Mouse (Mus musculus) C2C12 (cell line): ENCODE measurements around the gene Cdk5r1. TPM values are rescaled to one million over a fixed set of nuclear protein-coding genes. Genes with fewer than 3 reads are reported as not detected.

Experiments
- H3K27me3 ChIP-seq: one replicate; pipeline ENCODE4 v1.6.1; 2011; ENCODE audit not compliant: control insufficient read depth, insufficient read depth, insufficient read length
- H3K36me3 ChIP-seq: one replicate; pipeline ENCODE4 v1.6.1; 2011; ENCODE audit not compliant: control insufficient read depth, insufficient read depth
- H3K4me3 ChIP-seq: one replicate; pipeline ENCODE4 v1.5.1; 2011; ENCODE audit warnings: mild to moderate bottlenecking, control low read depth; ENCODE audit not compliant: poor library complexity, insufficient read depth, severe bottlenecking
- H3K79me2 ChIP-seq: one replicate; pipeline ENCODE4 v1.6.1; 2011; ENCODE audit not compliant: control insufficient read depth, insufficient read depth
- H3K79me3 ChIP-seq: one replicate; pipeline ENCODE4 v1.6.1; 2011; ENCODE audit warnings: low read depth, control low read depth
- H3ac ChIP-seq: one replicate; pipeline ENCODE3; 2011; ENCODE audit warnings: low read depth; ENCODE audit not compliant: control insufficient read depth, insufficient read length
- CEBPB ChIP-seq: IDR thresholded peaks from one replicate; pipeline ENCODE4 v1.6.1; 2011; ENCODE audit warnings: low read depth, mild to moderate bottlenecking, control low read depth, moderate library complexity
- CTCF ChIP-seq: IDR thresholded peaks from one replicate; pipeline ENCODE4 v1.5.1; 2011; ENCODE audit not compliant: control insufficient read depth, insufficient read depth, insufficient read length
- FOSL1 ChIP-seq: IDR thresholded peaks from one replicate; pipeline ENCODE4 v1.8.0; 2011; ENCODE audit warnings: mild to moderate bottlenecking, low read length; ENCODE audit not compliant: poor library complexity, insufficient read depth, severe bottlenecking
- MAX ChIP-seq: IDR thresholded peaks from one replicate; pipeline ENCODE4 v1.6.1; 2011; ENCODE audit warnings: mild to moderate bottlenecking, control low read depth
- MYOD1 ChIP-seq: IDR thresholded peaks from one replicate; pipeline ENCODE4 v1.6.1; 2011; ENCODE audit warnings: low read depth; ENCODE audit not compliant: control insufficient read depth, insufficient read length
- MYOG ChIP-seq: IDR thresholded peaks from one replicate; pipeline ENCODE4 v1.6.1; 2011; ENCODE audit not compliant: control insufficient read depth, insufficient read length; ENCODE audit errors: extremely low read depth
- USF1 ChIP-seq: IDR thresholded peaks from one replicate; pipeline ENCODE4 v1.6.1; 2011; ENCODE audit warnings: low read depth, mild to moderate bottlenecking, control low read depth, moderate library complexity
- polyA plus RNA-seq: library from polyadenylated mRNA; unstranded; fragments of >200 nt; fragmentation: generic; extraction: Trizol; gene quantifications from one replicate; pipeline ENCODE4 v1.2.1, GENCODE M21; 2012; ENCODE audit warnings: missing spikeins

Cdk5r1 gene
- polyA plus RNA-seq, 1 experiment: 4.7 TPM

DNA sequence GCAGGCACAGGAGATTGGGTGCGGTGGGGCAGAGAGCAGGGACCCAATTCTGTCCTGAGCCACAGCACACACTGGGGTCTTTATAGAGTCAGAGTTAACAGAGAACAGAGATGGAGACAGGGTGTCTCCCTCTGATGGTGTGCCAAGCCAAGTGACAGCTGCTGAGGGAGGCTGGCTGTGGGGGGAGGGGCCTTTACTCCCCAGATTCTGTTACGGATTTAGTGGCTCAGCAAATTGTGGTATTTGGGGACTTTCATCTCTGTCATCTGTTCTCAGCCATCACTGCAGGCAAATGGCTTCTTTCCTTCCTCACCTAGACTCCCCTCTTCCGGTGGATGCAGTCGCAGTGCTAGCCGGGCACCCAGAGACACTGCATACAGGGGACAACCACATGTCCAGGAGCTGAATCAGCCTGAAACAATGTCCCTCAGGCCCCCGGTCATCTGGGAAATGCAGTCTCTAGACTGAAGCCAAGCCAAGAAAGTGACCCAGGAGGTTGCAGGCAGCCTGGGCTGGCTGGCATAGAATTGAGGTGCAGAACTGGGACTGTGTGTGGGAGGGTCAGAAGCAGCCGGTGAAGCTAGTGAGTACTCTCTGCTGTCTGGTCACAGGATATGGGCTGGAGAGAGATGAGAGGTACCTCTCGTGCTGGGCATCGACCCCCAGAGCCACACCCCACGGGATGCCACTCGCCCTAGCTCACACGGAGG, 12.5 kb downstream of the Cdk5r1 start:
- H3K79me3 ChIP-seq: no peaks in the 10 kb centered on the region
- no peak overlapping the region for H3K4me3 ChIP-seq
- no peaks in the 10 kb centered on the region for H3K79me2 ChIP-seq
- peak overlapping the region; percentile 33 for H3ac ChIP-seq
- no peaks in the 10 kb centered on the region for H3K36me3 ChIP-seq
- TF ChIP-seq MYOD1 (peak; percentile 93), FOSL1 (no peak), USF1 (no peak)
- no peaks in the 10 kb centered on the region for H3K27me3 ChIP-seq

- Histone ChIP-seq H3K36me3 (no peaks in the 10 kb centered on the region), H3K79me3 (no peaks in the 10 kb centered on the region), H3K4me3 (no peak overlapping the region), H3K79me2 (no peaks in the 10 kb centered on the region), H3K27me3 (no peaks in the 10 kb centered on the region), H3ac (peak overlapping the region; percentile 33)
- TF ChIP-seq MAX: no peak
- TF ChIP-seq CEBPB: peak; percentile 85
These were observed 13.0 kb downstream of the Cdk5r1 start for GRCm38 (mm10) chr11:80489882-80490196.

- TF ChIP-seq MYOD1 (no peak), CEBPB (no peak), MYOG (no peak), MAX (no peak), CTCF (no peak), FOSL1 (no peak), USF1 (no peak)
- Histone ChIP-seq H3ac (no peak overlapping the region), H3K79me3 (no peaks in the 10 kb centered on the region), H3K79me2 (no peaks in the 10 kb centered on the region), H3K36me3 (no peaks in the 10 kb centered on the region), H3K27me3 (no peaks in the 10 kb centered on the region), H3K4me3 (no peak overlapping the region)
These were observed 14.0 kb downstream of the Cdk5r1 start for GRCm38 (mm10) chr11:80490831-80491230.

- Histone ChIP-seq H3K36me3 (no peaks in the 10 kb centered on the region), H3K27me3 (no peaks in the 10 kb centered on the region), H3K79me2 (no peaks in the 10 kb centered on the region), H3ac (no peak overlapping the region), H3K79me3 (no peaks in the 10 kb centered on the region), H3K4me3 (no peak overlapping the region)
- TF ChIP-seq USF1: no peak
- no peak for TF ChIP-seq MAX
- no peak for TF ChIP-seq FOSL1
These were observed 16.4 kb downstream of the Cdk5r1 start for GRCm38 (mm10) chr11:80493186-80493585.

- H3K79me2 ChIP-seq: no peaks in the 10 kb centered on the region
- H3K4me3 ChIP-seq: no peak overlapping the region
- H3K36me3 ChIP-seq: no peaks in the 10 kb centered on the region
- H3K79me3 ChIP-seq: no peaks in the 10 kb centered on the region
- H3K27me3 ChIP-seq: no peaks in the 10 kb centered on the region
- H3ac ChIP-seq: no peak overlapping the region
- no peak for TF ChIP-seq CEBPB
- TF ChIP-seq MAX: no peak
- no peak for TF ChIP-seq FOSL1
- no peak for TF ChIP-seq MYOD1
- no peak for TF ChIP-seq USF1
- TF ChIP-seq CTCF: no peak
- TF ChIP-seq MYOG: no peak
These were observed 18.0 kb downstream of the Cdk5r1 start for GRCm38 (mm10) chr11:80494852-80495251.

DNA sequence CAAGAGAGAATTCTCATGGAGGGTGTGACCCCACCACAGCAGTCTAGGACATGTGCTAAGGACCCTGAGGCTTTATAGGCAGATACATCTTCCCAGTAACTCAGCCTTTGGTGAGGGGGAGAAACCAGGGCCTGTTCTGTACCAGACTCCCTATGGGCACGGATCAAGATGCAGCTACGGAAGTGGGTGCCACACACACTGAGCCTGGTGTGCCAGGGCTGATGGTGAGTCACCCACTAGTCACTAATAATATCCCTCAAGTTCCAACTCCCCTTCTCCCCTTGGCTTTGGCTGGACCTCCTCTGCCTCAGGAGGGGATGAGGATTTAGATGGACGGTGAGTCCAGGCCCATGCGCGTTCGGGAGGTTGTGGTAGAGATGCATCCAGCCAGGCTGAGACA, 19.1 kb downstream of the Cdk5r1 start:
- H3K79me3 ChIP-seq: no peaks in the 10 kb centered on the region
- no peaks in the 10 kb centered on the region for H3K36me3 ChIP-seq
- H3K4me3 ChIP-seq: no peak overlapping the region
- H3K79me2 ChIP-seq: no peaks in the 10 kb centered on the region
- H3K27me3 ChIP-seq: no peaks in the 10 kb centered on the region
- H3ac ChIP-seq: no peak overlapping the region
- TF ChIP-seq MAX: peak; percentile 67
- no peak for TF ChIP-seq CEBPB
- TF ChIP-seq USF1: no peak
- peak; percentile 94 for TF ChIP-seq FOSL1
- TF ChIP-seq MYOD1: peak; percentile 45
- no peak for TF ChIP-seq MYOG
